Mouse (Mus musculus): ENCODE measurements around the gene Gm26620.
A peak's percentile ranks its signal among the peaks of the same experiment; 100 is the strongest.

Gm26620 gene

GRCm38 (mm10) chr1:170884978-170885561 lies at the start of gene Gm26620, which contains the start of gene Dusp12:
TSS of gene Gm26620 (plus strand) at chr1:170885065.
TSS of gene Dusp12 (minus strand) at chr1:170885540.
- peak; percentile 84 for DNase-seq (ENCODE audit: low read depth)

GRCm38 (mm10) chr1:170839685-170840084 lies 45.2 kb upstream of the Gm26620 start:
- DNase-seq (ENCODE audit: low read depth) = peak; percentile 36

- DNase-seq (ENCODE audit: low read depth) = peak; percentile 17
Measured at GRCm38 (mm10) chr1:170844380-170844779, 40.5 kb upstream of the Gm26620 start.

GRCm38 (mm10) chr1:170845448-170846307 lies 39.2 kb upstream of the Gm26620 start:
- DNase-seq (ENCODE audit: low read depth) = peak; percentile 37

DNA sequence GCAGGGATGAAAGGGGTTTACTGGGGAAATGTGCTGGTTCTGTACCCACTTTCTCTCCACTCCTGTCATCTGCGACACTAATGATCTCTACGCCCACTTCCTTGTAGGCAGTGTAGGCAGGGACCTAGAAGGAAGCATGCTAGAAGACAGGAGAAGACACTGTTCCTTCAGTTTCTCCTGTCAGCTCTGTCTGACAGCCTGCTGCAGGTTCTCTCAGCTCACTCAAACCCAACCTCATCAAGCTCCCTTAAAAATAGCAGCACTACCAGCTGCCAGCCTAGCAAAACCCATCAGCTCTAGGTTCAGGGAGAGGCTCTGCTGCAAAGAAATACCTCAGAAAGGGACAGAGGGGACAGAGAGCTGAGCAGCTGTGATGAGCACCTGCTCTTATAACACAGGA lies 34.9 kb upstream of the Gm26620 start:
- no peak for DNase-seq (ENCODE audit: low read depth)

DNA sequence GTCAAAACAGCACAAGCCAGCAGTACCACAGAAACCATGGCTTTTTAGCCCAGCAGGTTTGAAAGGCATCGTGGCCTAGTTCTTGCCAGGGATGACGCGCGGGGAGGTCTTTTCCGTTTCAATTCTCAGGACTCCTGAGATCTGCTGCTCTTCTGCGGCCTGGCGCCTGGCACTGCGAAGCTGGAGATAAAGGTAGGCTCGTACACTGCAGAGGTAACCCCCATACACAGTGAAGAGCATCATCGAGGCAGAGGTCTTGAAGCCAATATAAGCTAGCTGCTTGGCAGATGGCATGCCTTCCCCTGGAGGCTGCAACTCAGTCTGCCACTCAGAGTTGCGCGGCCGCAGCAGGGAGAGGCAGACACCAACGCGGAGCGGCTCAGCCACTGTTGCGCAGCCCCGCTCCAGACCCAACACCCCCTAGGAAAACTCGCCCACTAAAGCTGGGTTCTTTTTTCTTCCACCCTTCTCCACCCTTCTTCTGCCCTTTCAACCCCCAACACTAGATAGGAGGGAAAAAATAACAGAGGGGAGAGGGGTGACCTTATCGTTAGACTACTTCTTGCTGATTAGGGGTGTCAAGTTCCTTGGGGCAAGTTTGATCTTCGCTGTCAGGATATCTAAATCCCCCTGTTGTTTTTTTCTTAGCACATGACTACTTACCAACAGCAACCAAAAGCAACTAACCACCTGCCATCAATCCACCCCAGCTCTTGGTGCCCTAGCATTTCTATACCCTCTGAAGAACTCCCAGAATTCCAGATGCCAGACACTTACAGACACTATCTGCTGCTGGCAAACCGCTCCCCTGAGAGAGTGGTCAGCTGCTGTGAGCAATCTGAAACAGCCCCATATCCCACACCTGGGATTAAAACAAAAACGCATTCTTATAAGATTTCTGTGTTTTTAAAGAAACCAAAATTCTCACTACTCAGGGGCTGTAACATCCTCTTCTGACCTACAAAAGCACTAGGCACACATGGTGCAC lies 33.9 kb upstream of the Gm26620 start:
- DNase-seq (ENCODE audit: low read depth) = no peak

GRCm38 (mm10) chr1:170853604-170854003 lies 31.3 kb upstream of the Gm26620 start:
- DNase-seq (ENCODE audit: low read depth) = no peak

DNA sequence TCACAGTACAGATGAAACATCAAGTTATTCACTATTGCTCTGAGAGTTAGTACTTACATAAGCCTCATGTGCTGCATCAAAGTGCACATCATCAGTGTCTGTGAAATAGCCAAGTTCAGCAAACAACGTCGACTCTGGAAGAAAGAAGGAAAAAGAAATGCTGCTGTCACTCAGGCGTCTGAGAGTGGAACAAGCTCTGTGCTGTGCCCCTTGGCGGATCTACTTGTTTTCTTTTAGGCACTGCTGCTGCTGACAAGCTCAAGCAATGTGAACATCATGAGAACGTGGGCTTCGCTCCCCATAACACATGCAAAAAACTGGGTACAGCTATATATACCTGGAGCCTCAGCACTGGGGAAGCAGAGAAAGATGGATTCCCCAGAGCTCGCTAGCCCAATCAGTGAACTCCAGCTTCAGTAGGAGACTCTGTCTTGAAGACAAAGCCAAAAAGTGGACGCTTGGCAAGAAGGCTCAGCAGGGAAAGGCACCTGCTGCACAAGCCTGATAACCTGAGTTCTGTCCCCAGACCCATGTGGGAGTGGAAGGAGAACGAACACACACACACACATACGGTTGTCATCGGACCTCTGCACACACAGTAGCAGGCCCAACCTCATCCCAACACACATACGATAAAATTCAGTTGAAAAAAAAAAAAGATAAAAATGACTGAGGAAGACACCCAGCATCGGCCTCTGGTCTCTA lies 29.7 kb upstream of the Gm26620 start:
- no peak for DNase-seq (ENCODE audit: low read depth)

- no peak for DNase-seq (ENCODE audit: low read depth)
Measured at GRCm38 (mm10) chr1:170857369-170857768, 27.5 kb upstream of the Gm26620 start.

- DNase-seq (ENCODE audit: low read depth) = no peak
Measured at GRCm38 (mm10) chr1:170858872-170859271, 26.0 kb upstream of the Gm26620 start.

DNA sequence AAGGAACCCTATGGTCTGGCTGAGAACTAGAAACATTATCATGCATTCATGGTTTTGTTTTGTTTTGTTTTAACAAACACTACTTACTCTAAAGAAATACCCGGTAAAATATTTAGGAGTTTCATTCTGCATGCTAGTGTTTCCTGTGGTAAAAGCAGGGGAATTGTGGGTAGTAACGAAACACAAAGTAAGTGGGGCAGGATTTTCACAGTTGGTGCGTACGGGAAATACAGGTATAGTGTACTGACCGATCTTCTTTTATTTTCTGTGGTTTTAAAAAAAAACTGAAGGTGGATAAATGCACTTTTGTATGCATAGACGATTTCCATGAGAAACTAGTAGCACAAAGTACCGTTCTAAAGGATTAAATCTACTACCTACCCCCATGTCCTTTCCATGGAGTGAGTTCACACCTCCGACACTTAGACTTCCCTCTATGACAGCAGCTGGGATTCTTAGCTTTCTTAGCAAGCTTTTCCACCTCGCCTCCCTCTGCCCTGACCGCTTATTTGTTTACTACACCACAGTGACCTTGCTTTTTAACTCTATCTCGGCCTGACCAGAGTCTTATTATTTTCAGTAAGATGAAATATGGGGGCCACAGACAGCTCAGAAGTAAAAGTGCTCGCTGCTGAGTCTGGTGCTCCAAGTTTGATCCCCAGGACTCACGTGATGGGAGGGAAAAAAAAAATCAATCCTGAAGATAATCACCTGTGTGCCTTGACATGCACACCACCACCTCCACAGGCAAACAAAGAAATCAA lies 23.0 kb upstream of the Gm26620 start:
- DNase-seq (ENCODE audit: low read depth) = no peak

- DNase-seq (ENCODE audit: low read depth) = no peak
Measured at GRCm38 (mm10) chr1:170862435-170862717, 22.5 kb upstream of the Gm26620 start.

DNA sequence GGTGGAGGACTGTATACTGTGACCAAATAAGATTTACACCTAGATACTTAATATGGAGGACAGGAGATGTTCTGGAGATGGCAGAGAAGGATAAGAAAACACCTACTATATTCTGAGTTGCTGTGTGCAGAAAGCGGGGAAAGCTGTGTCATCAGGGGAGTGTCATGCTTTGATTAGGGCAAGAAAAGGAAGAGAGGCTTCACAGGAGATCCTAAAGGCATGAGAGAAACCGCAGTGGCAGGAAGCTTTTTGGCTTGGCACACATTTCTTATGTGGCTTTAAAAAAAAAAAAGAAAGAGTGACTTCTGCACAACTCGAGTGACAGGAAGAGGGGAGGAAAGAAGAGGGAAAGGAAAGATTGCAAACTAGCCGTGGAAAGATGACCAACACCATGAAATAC lies 21.8 kb upstream of the Gm26620 start:
- no peak for DNase-seq (ENCODE audit: low read depth)

GRCm38 (mm10) chr1:170864234-170864633 lies 20.6 kb upstream of the Gm26620 start:
- DNase-seq (ENCODE audit: low read depth) = no peak

- DNase-seq (ENCODE audit: low read depth) = no peak
Measured at GRCm38 (mm10) chr1:170864754-170865153, 20.1 kb upstream of the Gm26620 start.

GRCm38 (mm10) chr1:170865406-170865805 lies 19.5 kb upstream of the Gm26620 start:
- DNase-seq (ENCODE audit: low read depth) = no peak

- no peak for DNase-seq (ENCODE audit: low read depth)
Measured at GRCm38 (mm10) chr1:170866992-170867690, 17.7 kb upstream of the Gm26620 start.

GRCm38 (mm10) chr1:170867691-170868105 lies 17.2 kb upstream of the Gm26620 start, which contains the start of gene Atf6:
TSS of gene Atf6 (minus strand) at chr1:170867771.
- DNase-seq (ENCODE audit: low read depth) = peak; percentile 76

DNA sequence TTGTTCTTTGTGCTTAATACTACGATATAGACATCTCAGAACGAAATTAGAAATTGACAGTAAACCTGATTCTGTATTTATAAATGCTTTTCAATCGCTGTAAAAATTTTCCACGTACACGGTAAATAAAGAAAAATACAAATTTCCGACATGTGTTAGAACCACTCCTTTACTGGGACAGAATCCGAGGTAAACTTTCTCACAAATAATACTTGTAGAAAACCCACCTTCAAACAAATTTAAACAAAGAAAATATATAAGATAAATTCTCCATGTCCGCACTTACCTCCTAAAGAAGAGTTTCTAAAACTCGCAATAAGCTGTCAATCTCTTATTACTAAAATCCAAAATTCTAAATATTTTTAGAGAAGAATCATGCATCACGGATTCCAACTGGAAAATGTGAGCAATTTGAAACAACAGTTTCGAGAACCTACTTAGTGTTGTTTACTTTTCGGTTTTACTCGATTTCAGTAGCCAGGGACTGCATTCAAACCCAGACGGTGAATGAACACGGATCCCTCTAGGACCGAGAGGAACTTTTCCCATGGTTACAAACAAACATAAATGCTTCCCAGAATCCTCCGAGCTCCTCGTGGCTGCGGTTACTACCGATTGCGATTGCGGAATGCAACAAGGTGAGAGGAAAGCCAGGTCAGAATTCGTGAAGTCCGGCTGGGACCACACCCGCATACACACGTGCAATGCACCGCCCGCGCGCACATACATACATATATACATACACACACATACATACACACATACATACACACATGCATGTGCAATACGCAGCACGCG lies 16.6 kb upstream of the Gm26620 start:
- DNase-seq (ENCODE audit: low read depth) = peak; percentile 66

Data from fibroblast of lung, adult 2 months (primary cell).